Mouse (Mus musculus) yolk sac, embryonic 10.5 days (tissue): ENCODE measurements around the gene Zfp40.
"Not testable (repeated sequence)": the region's sequence is repeated elsewhere in the genome, so short reads cannot be mapped to it uniquely, and the experiment has no call there.

Experiments used
- DNase-seq: peaks from one replicate; pipeline ENCODE4 v3.0.0-alpha.2; 2017; ENCODE audit warnings: low spot score

Zfp40 gene

DNA sequence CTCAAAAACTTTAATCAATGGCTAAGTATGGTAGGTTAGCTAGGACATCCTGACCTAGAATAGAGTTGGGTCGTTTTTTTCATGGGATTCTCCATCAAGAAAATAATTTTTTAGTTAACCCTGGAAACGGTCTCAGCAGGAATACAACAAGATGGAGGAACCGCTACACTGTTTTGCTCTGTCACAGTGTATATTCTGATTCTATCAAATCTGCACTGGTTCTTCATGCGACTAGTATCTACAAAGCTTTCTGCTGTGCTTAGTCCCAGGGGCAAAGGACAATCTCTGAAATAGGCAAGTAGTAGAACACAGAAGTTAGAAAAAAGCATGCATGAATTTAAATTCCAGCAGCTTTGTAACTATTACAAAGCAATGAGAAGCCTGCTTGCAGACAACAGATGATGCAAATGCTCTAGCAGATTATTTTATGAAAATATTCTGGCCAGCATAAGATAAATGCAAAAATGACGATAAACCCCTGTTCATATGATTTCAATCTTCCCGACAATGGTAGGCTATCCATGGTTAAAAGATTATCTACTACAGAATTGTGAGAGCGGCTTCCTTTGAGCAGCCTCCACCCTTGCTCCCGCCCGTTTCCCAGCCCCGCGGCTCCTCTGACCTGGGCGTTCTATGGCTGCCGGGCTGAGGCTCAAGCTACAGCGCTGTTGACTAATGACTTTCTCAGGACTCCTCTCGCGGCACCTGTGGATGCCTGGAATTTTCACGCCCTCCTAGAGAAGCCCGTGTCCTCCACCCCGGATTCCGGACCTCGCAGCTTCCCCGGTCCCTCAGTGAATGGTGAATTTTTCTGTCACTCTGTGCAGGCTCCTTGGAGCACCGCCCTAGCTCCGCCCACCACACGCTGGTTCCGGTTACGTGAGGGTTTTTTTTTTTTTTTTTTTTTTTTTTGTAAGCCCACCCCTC is at the start of gene Zfp40:
Gene Zfp40, minus strand, starts transcription at position 800 of the 927 bp plus-strand sequence.
- peak; percentile 91 for DNase-seq

DNA sequence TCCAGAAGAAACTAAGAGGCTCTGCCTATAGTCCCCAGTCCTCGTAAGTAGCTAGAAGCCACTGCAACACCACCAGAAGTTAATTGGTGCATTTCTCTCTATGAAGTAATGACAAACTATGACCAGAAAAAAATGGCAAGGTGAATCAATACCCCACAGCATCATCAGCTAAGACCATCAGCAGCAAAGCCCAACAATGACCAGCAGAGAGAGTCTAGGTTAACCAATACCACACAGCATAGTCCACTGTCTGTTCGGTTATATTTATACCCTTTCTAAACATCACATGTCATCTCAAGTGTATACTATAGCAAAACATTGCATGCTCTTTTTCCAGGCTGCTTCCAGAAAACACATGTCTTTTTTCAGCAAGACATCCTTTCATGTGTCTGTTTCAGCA is 25.3 kb upstream of the Zfp40 start:
- no peak for DNase-seq

DNA sequence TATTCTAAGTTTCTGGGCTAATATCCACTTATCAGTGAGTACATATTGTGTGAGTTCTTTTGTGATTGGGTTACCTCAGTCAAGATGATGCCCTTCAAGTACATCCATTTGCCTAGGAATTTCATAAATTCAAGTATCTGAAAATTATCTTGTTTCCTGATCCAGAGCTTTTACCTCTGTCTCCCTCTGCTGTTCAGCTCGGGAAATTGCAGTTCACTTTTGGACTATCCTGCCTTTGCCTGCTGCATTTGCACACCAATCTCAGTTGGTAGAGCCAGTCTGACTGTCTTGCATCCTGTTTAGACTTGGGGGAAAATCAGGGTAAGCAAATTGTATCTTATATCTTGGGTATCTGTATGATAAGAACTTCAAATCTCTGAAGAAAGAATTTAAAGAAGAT is 6.8 kb upstream of the Zfp40 start:
- DNase-seq, result not testable (repeated sequence)

DNA sequence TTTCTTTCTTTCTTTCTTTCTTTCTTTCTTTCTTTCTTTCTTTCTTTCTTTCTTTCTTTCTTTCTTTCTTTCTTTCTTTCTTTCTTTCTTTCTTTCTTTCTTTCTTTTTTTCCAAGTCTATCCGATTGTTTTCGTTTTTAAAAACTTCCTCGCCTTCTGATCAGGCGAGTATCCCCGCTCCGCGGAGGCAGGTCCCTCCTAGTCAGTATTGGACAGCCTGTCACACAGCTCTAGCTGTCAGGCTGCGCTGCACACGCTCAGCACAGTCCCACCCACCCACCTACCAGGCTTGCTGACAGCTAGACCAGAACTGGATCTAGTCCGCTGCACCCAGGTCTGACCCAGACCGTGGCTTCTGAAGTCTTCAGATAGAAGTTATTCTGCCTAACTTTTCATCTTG is 389 bp upstream of the Zfp40 start:
- peak; percentile 59 for DNase-seq

GRCm38 (mm10) chr17:23187680-23188079 is 5.4 kb downstream of the Zfp40 start:
- DNase-seq, result peak; percentile 7
